Mouse (Mus musculus): ENCODE data around the gene Stat3. TPM values are rescaled to one million over a fixed set of nuclear protein-coding genes. Genes with fewer than 3 reads are reported as not detected.
A peak's percentile ranks its signal among the peaks of the same experiment; 100 is the strongest.

Gene Stat3
- polyA plus RNA-seq (2015; fragmentation: Nextera tagmentation; extraction: Ambion mirVana) = 50.6 and 60.8 TPM in 2 replicates

- peak within 1 kb of the TSS; percentile 96 for H3K9ac ChIP-seq
- no peaks in the 10 kb centered on the region for H3K36me3 ChIP-seq
- H3K27me3 ChIP-seq = no peaks in the 10 kb centered on the region
- H3K4me2 ChIP-seq = peak within 1 kb of the TSS; percentile 79
- H3K4me3 ChIP-seq = peak within 1 kb of the TSS; percentile 96
- no peaks in the 10 kb centered on the region for H3K9me3 ChIP-seq (replicated peaks)
- peaks cover 38% of the 10 kb centered on the region for H3K4me1 ChIP-seq (replicated peaks)
- ATAC-seq (replicated peaks; ENCODE audit: insufficient number of reproducible peaks, insufficient read depth, low FRiP score, low read depth) = peak; percentile 98
- WGBS = under 1% methylated on average over 29 of the region's 29 CpGs
- H3K27ac ChIP-seq = peak within 1 kb of the TSS; percentile 91
These were observed at the start of gene Stat3 for GRCm38 (mm10) chr11:100939512-100940151. Gene Stat3 (minus strand): TSS chr11:100939540.

- H3K4me2 ChIP-seq = no peak overlapping the region
- no peaks in the 10 kb centered on the region for H3K9me3 ChIP-seq (replicated peaks)
- no peak for ATAC-seq (replicated peaks; ENCODE audit: insufficient number of reproducible peaks, insufficient read depth, low FRiP score, low read depth)
- peaks cover 2% of the 10 kb centered on the region for H3K4me1 ChIP-seq (replicated peaks)
- WGBS = 79% methylated on average over 3 of the region's 3 CpGs
- no peak overlapping the region for H3K27ac ChIP-seq
- H3K27me3 ChIP-seq = no peaks in the 10 kb centered on the region
- no peak overlapping the region for H3K9ac ChIP-seq
- no peaks in the 10 kb centered on the region for H3K36me3 ChIP-seq
- H3K4me3 ChIP-seq = no peak overlapping the region
These were observed 49.3 kb upstream of the Stat3 start for GRCm38 (mm10) chr11:100988674-100989073.

DNA sequence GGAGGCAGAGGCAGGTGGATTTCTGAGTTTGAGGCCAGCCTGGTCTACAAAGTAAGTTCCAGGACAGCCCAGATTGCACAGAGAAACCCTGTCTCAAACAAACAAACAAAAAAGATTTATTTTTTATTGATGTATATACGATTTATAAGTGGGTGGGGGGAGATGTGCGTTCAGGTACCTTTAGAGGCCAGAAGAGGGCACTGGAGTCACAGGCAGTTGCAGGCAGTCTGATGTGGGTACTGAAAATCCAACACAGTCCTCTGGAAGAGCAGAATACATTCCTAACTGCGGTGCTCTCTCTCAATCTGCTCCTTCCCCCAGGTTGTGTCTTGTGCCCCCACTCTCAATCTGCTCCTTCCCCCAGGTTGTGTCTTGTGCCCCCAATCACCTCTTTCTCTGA, 46.3 kb upstream of the Stat3 start:
- Histone ChIP-seq H3K27ac (no peak overlapping the region), H3K27me3 (no peaks in the 10 kb centered on the region), H3K9ac (no peak overlapping the region), H3K9me3 (replicated peaks) (no peaks in the 10 kb centered on the region), H3K4me2 (no peak overlapping the region), H3K4me3 (no peak overlapping the region), H3K36me3 (no peaks in the 10 kb centered on the region), H3K4me1 (replicated peaks) (peaks cover 18% of the 10 kb centered on the region)
- ATAC-seq (replicated peaks; ENCODE audit: insufficient number of reproducible peaks, insufficient read depth, low FRiP score, low read depth) = no peak
- 62% methylated on average over 3 of the region's 3 CpGs for WGBS

GRCm38 (mm10) chr11:100983778-100984131, 44.4 kb upstream of the Stat3 start:
- 61% methylated on average over 7 of the region's 7 CpGs for WGBS
- Histone ChIP-seq H3K9me3 (replicated peaks) (no peaks in the 10 kb centered on the region), H3K4me3 (no peak overlapping the region), H3K27ac (no peak overlapping the region), H3K4me2 (peak overlapping the region; percentile 75), H3K9ac (peak overlapping the region; percentile 3; the same call in 1 of the 2 replicates), H3K4me1 (replicated peaks) (peaks cover 36% of the 10 kb centered on the region), H3K36me3 (no peaks in the 10 kb centered on the region), H3K27me3 (no peaks in the 10 kb centered on the region)
- ATAC-seq (replicated peaks; ENCODE audit: insufficient number of reproducible peaks, insufficient read depth, low FRiP score, low read depth) = no peak

GRCm38 (mm10) chr11:100983125-100983777, 43.9 kb upstream of the Stat3 start:
- H3K27ac ChIP-seq = peak overlapping the region; percentile 61
- WGBS = 3% methylated on average over 20 of the region's 20 CpGs
- no peaks in the 10 kb centered on the region for H3K36me3 ChIP-seq
- ATAC-seq (replicated peaks; ENCODE audit: insufficient number of reproducible peaks, insufficient read depth, low FRiP score, low read depth) = peak; percentile 73
- peak overlapping the region; percentile 65 for H3K9ac ChIP-seq
- no peaks in the 10 kb centered on the region for H3K9me3 ChIP-seq (replicated peaks)
- peak overlapping the region; percentile 53 for H3K4me3 ChIP-seq
- peak overlapping the region; percentile 75 for H3K4me2 ChIP-seq
- H3K4me1 ChIP-seq (replicated peaks) = peaks cover 36% of the 10 kb centered on the region
- no peaks in the 10 kb centered on the region for H3K27me3 ChIP-seq

DNA sequence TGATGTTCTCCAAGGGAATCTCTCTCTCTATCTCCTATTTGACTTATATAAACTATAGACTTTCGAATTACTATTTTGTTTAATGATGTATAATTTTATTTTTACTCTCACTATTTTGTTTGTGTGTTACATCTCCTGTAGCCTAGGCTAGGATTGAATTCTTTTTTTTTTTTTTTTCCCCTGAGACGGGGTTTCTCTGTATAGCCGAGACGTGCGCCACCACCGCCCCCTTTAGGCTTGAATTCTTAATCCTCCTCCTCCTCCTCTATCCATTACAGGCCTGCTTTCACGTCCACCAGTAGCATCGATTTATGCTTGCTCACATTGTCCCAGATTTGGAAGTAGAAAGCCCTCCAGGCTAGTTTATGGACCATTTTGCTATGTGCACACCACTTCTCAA, 42.7 kb upstream of the Stat3 start:
- Histone ChIP-seq H3K4me2 (no peak overlapping the region), H3K9ac (no peak overlapping the region), H3K4me3 (no peak overlapping the region), H3K9me3 (replicated peaks) (no peaks in the 10 kb centered on the region), H3K27ac (no peak overlapping the region), H3K4me1 (replicated peaks) (peaks cover 36% of the 10 kb centered on the region), H3K27me3 (no peaks in the 10 kb centered on the region), H3K36me3 (no peaks in the 10 kb centered on the region)
- 47% methylated on average over 8 of the region's 8 CpGs for WGBS
- ATAC-seq (replicated peaks; ENCODE audit: insufficient number of reproducible peaks, insufficient read depth, low FRiP score, low read depth) = no peak

DNA sequence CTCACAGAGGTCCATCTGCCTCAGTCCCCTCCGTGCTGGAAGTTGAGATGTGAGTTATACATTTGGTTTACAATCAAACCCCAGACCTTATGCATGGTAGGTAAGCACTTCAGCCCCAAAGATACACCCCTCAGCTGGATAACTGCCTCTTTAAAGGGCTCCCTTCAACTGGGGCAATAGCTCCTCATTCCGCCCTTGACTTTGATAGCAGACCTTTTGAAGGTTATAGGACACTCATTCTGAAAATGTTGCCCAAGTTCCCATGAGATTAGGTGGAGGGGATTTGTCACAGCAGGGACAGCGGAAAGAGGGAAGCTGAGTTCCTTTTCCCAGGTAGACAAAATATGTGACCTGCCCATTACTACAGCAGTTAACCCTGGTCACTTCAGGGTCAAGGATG, 41.9 kb upstream of the Stat3 start:
- peaks cover 36% of the 10 kb centered on the region for H3K4me1 ChIP-seq (replicated peaks)

DNA sequence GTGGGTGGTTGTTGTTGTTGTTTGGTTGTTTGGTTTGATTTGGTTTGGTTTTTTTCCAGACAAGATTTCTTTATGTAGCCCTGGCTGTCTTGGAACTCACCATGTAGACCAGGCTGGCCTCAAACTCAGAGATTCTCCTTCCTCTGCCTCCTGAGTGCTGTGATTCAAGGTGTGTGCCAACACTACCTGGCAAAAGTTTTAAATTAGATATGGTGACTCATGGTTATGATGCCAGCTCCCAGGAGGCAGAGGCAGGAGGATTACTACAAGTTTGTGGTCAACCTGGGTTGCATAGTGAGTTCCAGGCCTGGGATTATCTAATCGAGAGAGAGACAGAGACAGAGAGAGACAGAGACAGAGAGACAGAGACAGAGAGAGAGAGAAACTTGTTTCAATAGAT, 41.1 kb upstream of the Stat3 start:
- H3K27ac ChIP-seq = peak overlapping the region; percentile 83
- H3K9ac ChIP-seq = no peak overlapping the region
- ATAC-seq (replicated peaks; ENCODE audit: insufficient number of reproducible peaks, insufficient read depth, low FRiP score, low read depth) = no peak
- 60% methylated on average over 1 of the region's 1 CpGs for WGBS
- no peaks in the 10 kb centered on the region for H3K27me3 ChIP-seq
- H3K4me2 ChIP-seq = no peak overlapping the region
- H3K36me3 ChIP-seq = no peaks in the 10 kb centered on the region
- H3K4me3 ChIP-seq = no peak overlapping the region
- no peaks in the 10 kb centered on the region for H3K9me3 ChIP-seq (replicated peaks)
- H3K4me1 ChIP-seq (replicated peaks) = peaks cover 36% of the 10 kb centered on the region

More for the DNA sequence above, 41.9 kb upstream of the Stat3 start:
- Histone ChIP-seq H3K27ac (peak overlapping the region; percentile 14; the same call in 1 of the 2 replicates), H3K27me3 (no peaks in the 10 kb centered on the region), H3K9ac (no peak overlapping the region), H3K4me3 (no peak overlapping the region), H3K36me3 (no peaks in the 10 kb centered on the region), H3K9me3 (replicated peaks) (no peaks in the 10 kb centered on the region), H3K4me2 (no peak overlapping the region)
- 64% methylated on average over 3 of the region's 3 CpGs for whole genome bisulfite sequencing
- no peak for ATAC-seq (replicated peaks; ENCODE audit: insufficient number of reproducible peaks, insufficient read depth, low FRiP score, low read depth)

DNA sequence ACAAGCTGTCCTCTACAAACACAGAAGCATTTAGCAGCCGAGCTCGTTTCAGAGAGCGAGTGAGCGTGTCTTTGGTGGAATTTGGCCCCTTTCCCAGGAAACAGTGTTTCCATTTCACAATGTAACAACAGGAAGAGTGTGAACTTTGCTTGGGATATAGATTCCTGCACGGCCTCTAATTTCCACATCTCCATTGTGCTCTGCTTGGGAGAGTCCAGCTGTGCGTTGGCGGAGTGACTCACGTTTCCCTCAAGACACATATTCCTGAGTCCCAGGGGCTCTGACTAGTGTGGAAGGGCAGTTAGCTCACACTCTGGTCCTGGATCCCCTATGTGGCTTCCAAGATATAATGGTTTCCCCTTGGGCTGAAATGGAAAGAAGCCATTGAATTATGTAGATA, 40.5 kb upstream of the Stat3 start:
- H3K9me3 ChIP-seq (replicated peaks) = no peaks in the 10 kb centered on the region
- H3K9ac ChIP-seq = no peak overlapping the region
- H3K27ac ChIP-seq = peak overlapping the region; percentile 83
- peak; percentile 79 for ATAC-seq (replicated peaks; ENCODE audit: insufficient number of reproducible peaks, insufficient read depth, low FRiP score, low read depth)
- H3K4me2 ChIP-seq = no peak overlapping the region
- WGBS = 31% methylated on average over 8 of the region's 8 CpGs
- no peak overlapping the region for H3K4me3 ChIP-seq
- no peaks in the 10 kb centered on the region for H3K36me3 ChIP-seq
- peaks cover 41% of the 10 kb centered on the region for H3K4me1 ChIP-seq (replicated peaks)
- H3K27me3 ChIP-seq = no peaks in the 10 kb centered on the region

GRCm38 (mm10) chr11:100975241-100975640, 35.9 kb upstream of the Stat3 start:
- Histone ChIP-seq H3K4me1 (replicated peaks) (peaks cover 35% of the 10 kb centered on the region), H3K9me3 (replicated peaks) (no peaks in the 10 kb centered on the region), H3K4me2 (no peak overlapping the region), H3K36me3 (no peaks in the 10 kb centered on the region), H3K4me3 (no peak overlapping the region), H3K27me3 (no peaks in the 10 kb centered on the region), H3K9ac (no peak overlapping the region), H3K27ac (0 out of 2 replicates have a peak overlapping the region, but pooled peaks have one; percentile 10)
- ATAC-seq (replicated peaks; ENCODE audit: insufficient number of reproducible peaks, insufficient read depth, low FRiP score, low read depth) = no peak
- 48% methylated on average over 7 of the region's 7 CpGs for WGBS

GRCm38 (mm10) chr11:100974381-100974970, 35.1 kb upstream of the Stat3 start:
- H3K4me3 ChIP-seq = no peak overlapping the region
- H3K36me3 ChIP-seq = no peaks in the 10 kb centered on the region
- no peak overlapping the region for H3K4me2 ChIP-seq
- ATAC-seq (replicated peaks; ENCODE audit: insufficient number of reproducible peaks, insufficient read depth, low FRiP score, low read depth) = no peak
- no peaks in the 10 kb centered on the region for H3K27me3 ChIP-seq
- H3K27ac ChIP-seq = no peak overlapping the region
- no peaks in the 10 kb centered on the region for H3K9me3 ChIP-seq (replicated peaks)
- no peak overlapping the region for H3K9ac ChIP-seq
- 58% methylated on average over 14 of the region's 14 CpGs for WGBS
- peaks cover 28% of the 10 kb centered on the region for H3K4me1 ChIP-seq (replicated peaks)
